9 mouse cellular contexts compared by ENCODE assay signal in genomic region chr9:59748969-59749368, GRCm38 (mm10). TPM values are rescaled to one million over a fixed set of nuclear protein-coding genes. Genes with fewer than 3 reads are reported as not detected.
DNase-seq lines count a peak whose midpoint lies in the region; ATAC-seq and TF ChIP-seq lines count a peak whose summit lies in the region.
"Had no signal": no experiment of that assay in that cellular context is flagged by ENCODE, and none has a peak within 500 bp of the region (broad histone marks: within the 10 kb centered on the region; RNA-seq: fewer than 3 reads in every experiment).

No protein-coding gene starts in this region.

- no peak for TF ChIP-seq EP300 in heart, adult 2 months (IDR thresholded peaks at IDR 0.05; ENCODE audit: insufficient read depth, low read depth, low read length)

- no peak for TF ChIP-seq POLR2A in heart, adult 2 months (IDR thresholded peaks at IDR 0.05; ENCODE audit: insufficient read depth, low read depth, low read length)

- H3K27ac ChIP-seq in heart, adult 2 months = no peak overlapping the region
- no peak overlapping the region for H3K27ac ChIP-seq in midbrain, embryonic 14.5 days (replicated peaks; ENCODE audit: low read depth, low read length)
- H3K27ac ChIP-seq: lung, embryonic 15.5 days had no signal

- H3K4me3 ChIP-seq in heart, adult 2 months = no peak overlapping the region
- no peak overlapping the region for H3K4me3 ChIP-seq in midbrain, embryonic 14.5 days (replicated peaks; ENCODE audit: low read depth, low read length)

- H3K27me3 ChIP-seq in heart, adult 2 months (ENCODE audit: control insufficient read depth, insufficient read depth, low read length) = no peaks in the 10 kb centered on the region
- no peaks in the 10 kb centered on the region for H3K27me3 ChIP-seq in midbrain, embryonic 14.5 days (ENCODE audit: control insufficient read depth, insufficient read depth, low read length)
- H3K27me3 ChIP-seq: lung, embryonic 15.5 days had no signal

- no peaks in the 10 kb centered on the region for H3K9me3 ChIP-seq in midbrain, embryonic 14.5 days (ENCODE audit: control insufficient read depth, low read length)
- H3K9me3 ChIP-seq: lung, embryonic 15.5 days had no signal

- peaks cover 1% of the 10 kb centered on the region for H3K4me1 ChIP-seq in heart, adult 2 months (ENCODE audit: control insufficient read depth, insufficient read depth, low read length)
- H3K4me1 ChIP-seq in midbrain, embryonic 14.5 days (ENCODE audit: control insufficient read depth, insufficient read depth, low read length) = peaks cover 19% of the 10 kb centered on the region

- no peak for TF ChIP-seq CTCF in heart, adult 2 months (IDR thresholded peaks at IDR 0.05)

- no peak for ATAC-seq in midbrain, embryonic 14.5 days (ENCODE audit: low FRiP score, low TSS enrichment)

- H3K9ac ChIP-seq in heart, adult 2 months (ENCODE audit: low read depth, low read length) = no peak overlapping the region
- H3K9ac ChIP-seq in midbrain, embryonic 14.5 days (replicated peaks; ENCODE audit: low read length) = no peak overlapping the region
- H3K9ac ChIP-seq: lung, embryonic 15.5 days had no signal

- 51% methylated on average over 11 of the region's 11 CpGs for WGBS in heart, adult 2 months
- 93% methylated on average over 11 of the region's 11 CpGs for WGBS in midbrain, embryonic 14.5 days

- H3K4me2 ChIP-seq in midbrain, embryonic 14.5 days (ENCODE audit: low read length) = no peak overlapping the region

- H3K79me2 ChIP-seq in heart, adult 2 months (replicated peaks; ENCODE audit: control insufficient read depth, insufficient read depth, low read length) = no peaks in the 10 kb centered on the region

- intact Hi-C loops in heart, adult 2 months (cut with DNase I) = no loop called here

- peak; percentile 32 to 39 for DNase-seq in heart, adult 2 months
- DNase-seq in heart, adult 8-10 months (ENCODE audit: low spot score) = no peak
- peak; percentile 15 for DNase-seq in thymus, postnatal 4 days
- DNase-seq in thymus, postnatal 0 days (ENCODE audit: low spot score) = no peak
- DNase-seq in kidney, postnatal 4 days = peak; percentile 76 to 82
- DNase-seq in testis, postnatal 14 days (ENCODE audit: low spot score) = peak; percentile 69
- no peak for DNase-seq in frontal cortex, postnatal 25 days (ENCODE audit: low spot score in 2 of 2)
- no peak for DNase-seq in midbrain, embryonic 14.5 days

- H3K36me3 ChIP-seq in heart, adult 2 months (ENCODE audit: control insufficient read depth, insufficient read depth, low read length) = no peaks in the 10 kb centered on the region
- H3K36me3 ChIP-seq in midbrain, embryonic 14.5 days (ENCODE audit: control insufficient read depth, insufficient read depth, low read length) = no peaks in the 10 kb centered on the region
- H3K36me3 ChIP-seq: lung, embryonic 15.5 days had no signal

RNA-seq across cellular contexts. Expression of gene Senp8, which starts 1.5 kb away (rescaled TPM):
- 1 to 10 TPM; 8.1 to 8.3 TPM for total RNA-seq in heart, adult 2 months (2021)
- 4.2 and 9.9 TPM in 2 replicates for polyA plus RNA-seq in heart, adult 2 months (2012; rRNA removed)
- 10 to 100 TPM in 3 of 4 experiments, 1 to 10 TPM in 1; 6.8 to 11.6 (median 10.9) TPM for total RNA-seq in heart, adult 8-10 months (2022)
- 6.6 and 8.6 TPM in 2 replicates for polyA plus RNA-seq in thymus, postnatal 0 days (2015; fragmentation: Nextera tagmentation; extraction: Ambion mirVana)
- 12.9 and 16.4 TPM in 2 replicates for polyA plus RNA-seq in midbrain, embryonic 14.5 days (2014; fragmentation: Nextera tagmentation; extraction: Ambion mirVana)

RNA-seq across cellular contexts. Expression of gene Myo9a, which starts 1.7 kb away (rescaled TPM):
- total RNA-seq in heart, adult 2 months (2021) = 10 to 100 TPM; 11.0 to 13.1 TPM
- 1.9 and 6.6 TPM in 2 replicates for polyA plus RNA-seq in heart, adult 2 months (2012; rRNA removed)
- 10 to 100 TPM; 11.2 to 12.4 (median 11.4) TPM for total RNA-seq in heart, adult 8-10 months (2022)
- 3.4 and 4.3 TPM in 2 replicates for polyA plus RNA-seq in thymus, postnatal 0 days (2015; fragmentation: Nextera tagmentation; extraction: Ambion mirVana)
- 30.2 and 34.0 TPM in 2 replicates for polyA plus RNA-seq in midbrain, embryonic 14.5 days (2014; fragmentation: Nextera tagmentation; extraction: Ambion mirVana)

Comparison
In these comparisons a context has a peak if more than half of its experiments do, and no peak if none do; other contexts are left out.
1. DNase-seq: peak in heart, adult 2 months (2 of 2), thymus, postnatal 4 days (single experiment), kidney, postnatal 4 days (2 of 2) and testis, postnatal 14 days (single experiment); none in heart, adult 8-10 months (single experiment), thymus, postnatal 0 days (single experiment), frontal cortex, postnatal 25 days (0 of 2) and midbrain, embryonic 14.5 days (single experiment).